Mouse (Mus musculus) T-cell, adult 2 months (primary cell): ENCODE measurements around the gene Hoxa1.

Source experiments
- DNase-seq: peaks from one replicate; pipeline ENCODE4 v3.0.0; 2022; ENCODE audit warnings: low spot score

The Hoxa1 gene

DNA sequence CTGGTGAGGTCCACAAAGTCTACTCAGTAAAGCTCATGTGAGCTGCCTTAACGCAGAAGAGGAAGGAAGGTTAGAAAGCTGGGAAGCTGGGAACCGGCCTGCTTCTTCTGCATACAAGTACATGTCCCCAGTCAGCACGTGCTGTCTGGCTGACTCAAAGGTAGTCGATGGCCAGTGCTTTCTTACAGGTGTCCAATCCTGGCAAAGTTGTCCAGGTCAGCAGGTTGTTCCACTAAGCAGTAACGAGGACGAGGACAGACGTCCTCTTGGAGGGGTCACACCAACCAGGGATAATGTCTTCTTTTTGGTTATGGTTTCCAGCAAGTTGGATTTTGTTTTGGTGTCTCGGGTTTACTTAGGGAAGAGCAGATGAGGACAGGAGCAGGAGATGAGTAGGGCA is 31.8 kb upstream of the Hoxa1 start:
- no peak for DNase-seq

GRCm38 (mm10) chr6:52189172-52189591 is 31.1 kb upstream of the Hoxa1 start:
- DNase-seq: no peak

- no peak for DNase-seq
Measured at GRCm38 (mm10) chr6:52186500-52186899, 28.4 kb upstream of the Hoxa1 start.

DNA sequence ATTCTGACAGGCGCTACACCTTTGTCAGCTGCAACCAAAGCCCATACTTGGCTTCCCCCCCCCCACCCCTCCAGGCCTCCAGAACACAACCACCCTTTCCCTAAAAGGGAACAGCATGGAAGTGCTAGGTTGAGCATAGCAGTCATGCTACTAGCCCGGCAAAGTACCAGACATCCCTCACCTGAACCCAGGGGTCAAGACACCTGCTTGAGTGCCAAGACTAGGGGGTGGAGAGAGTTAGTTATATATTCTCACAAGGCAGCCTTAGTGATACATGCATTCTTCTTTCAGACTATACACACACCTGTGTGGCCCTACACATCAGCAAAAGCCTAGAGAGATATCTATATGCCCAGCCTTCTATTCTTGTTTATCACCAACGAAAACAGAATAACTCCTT is 27.7 kb upstream of the Hoxa1 start:
- no peak for DNase-seq

- DNase-seq: no peak
Measured at GRCm38 (mm10) chr6:52185222-52185621, 27.1 kb upstream of the Hoxa1 start.

DNA sequence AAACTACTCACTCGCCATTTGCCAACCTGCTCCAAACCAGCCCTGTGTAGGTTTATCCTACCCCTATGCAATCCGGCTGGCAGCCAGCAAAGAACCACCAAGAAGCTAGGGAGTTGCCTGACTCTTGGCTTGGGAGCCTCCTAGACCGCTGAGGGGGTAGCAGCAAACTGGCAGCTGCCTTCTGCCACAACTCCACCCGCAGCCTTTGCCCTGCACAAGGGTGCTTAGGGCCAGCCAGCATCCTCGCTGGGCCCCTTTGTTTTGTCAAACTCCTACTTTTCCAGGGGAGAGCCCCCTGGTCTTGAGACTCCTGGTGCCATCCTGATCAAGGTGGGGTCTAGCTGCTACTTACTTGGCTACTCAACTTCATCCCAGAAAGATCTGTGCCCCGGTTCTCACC is 26.6 kb upstream of the Hoxa1 start:
- no peak for DNase-seq

DNA sequence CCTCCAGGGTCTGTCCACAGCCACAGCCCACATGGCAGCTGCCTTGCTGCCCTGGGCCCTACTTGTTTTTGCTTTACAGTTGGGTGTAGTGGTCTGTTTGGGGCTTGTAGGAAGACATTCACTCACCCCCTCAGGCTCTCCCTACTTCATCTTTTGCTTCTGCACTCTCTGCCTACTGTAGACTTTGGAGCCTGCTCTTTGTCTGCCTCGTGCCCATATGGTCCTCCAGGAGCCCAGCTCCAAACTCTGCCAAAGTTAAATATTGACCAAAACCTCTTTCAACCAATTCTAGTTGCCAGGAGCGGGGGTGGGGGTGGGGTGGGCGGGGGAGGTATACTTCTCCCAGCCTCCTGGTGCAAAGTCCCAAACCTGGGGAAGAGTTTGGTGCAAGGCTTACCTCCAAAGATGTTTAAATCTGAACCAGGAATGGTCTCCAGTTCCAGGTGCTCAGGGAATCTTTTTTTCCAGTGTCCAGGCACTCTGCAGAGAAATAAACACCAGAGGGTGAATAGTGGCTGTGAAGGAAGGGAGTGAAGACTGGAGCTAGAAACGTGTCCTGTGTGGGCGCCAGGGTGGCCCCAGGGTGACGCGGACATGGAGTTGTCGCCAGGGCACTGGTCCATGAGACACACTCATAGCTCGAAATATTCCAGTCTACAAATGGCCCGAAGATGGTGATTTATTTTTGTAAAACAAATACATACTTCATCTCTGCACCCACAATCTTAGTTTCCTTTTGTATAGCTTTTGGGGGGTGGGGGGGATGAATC is 25.4 kb upstream of the Hoxa1 start:
- DNase-seq: no peak

GRCm38 (mm10) chr6:52182793-52183192 is 24.7 kb upstream of the Hoxa1 start:
- no peak for DNase-seq

DNA sequence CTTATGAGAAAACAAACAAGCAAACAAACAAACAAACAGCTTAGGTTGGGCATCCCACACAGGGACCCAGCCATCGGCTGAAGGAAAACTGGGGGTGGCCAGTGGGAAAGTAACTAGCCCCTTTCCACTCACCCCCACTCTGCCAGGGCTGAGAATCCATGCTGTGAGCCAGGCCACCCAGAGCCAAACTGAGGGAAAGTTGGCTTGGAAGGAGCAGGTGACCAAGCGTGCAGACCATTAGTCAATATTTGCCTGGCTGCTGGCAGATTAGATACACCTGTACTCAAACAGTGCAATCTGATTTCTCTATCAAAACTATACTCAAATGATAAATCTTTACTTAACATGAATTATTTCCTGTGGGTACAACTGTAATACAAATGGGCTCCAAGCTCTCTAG is 23.9 kb upstream of the Hoxa1 start:
- DNase-seq: no peak

- no peak for DNase-seq
Measured at GRCm38 (mm10) chr6:52180726-52181125, 22.6 kb upstream of the Hoxa1 start.

DNA sequence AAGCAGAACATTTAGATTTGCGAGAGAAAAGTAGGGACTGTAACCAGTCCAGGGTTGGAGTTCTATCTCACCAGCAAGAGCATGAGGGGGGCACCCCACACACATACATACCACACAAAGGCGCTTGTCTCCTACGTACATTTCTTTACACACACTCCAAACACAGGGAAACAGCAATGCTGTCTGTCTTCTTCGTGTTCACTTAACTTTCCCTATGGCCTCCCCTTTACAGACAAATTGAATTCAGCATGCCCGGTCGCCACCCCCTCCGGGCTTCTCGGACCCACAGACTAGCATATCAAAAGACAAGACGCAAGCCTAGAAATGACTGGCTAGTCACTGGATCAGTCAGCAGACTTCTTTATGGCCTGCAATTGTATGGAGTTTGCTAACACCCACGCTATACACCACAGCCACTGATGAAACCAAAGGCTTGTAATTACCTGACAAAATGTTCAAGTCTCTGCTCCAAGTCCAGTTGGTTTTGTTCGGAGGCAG is 22.1 kb upstream of the Hoxa1 start:
- no peak for DNase-seq

DNA sequence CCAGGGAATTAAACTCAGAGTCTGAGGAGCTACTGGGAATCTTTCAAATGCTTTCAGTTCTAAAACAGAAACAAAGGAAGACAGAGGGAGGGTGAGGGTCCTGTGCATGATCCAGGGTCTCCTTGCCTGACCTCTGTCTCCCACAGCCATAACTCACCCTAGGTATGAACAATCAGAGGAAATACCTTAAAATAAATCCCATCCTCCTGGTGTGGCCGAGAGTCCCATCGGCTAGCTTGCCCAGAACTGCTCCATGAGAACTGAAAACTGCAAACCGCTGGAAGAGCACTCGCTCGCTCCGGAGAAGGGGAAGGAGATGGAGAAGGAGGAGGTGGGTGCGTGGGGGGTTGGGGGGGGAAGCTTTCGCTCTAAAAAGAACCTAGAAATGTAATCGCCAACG is 21.6 kb upstream of the Hoxa1 start:
- DNase-seq: no peak

DNA sequence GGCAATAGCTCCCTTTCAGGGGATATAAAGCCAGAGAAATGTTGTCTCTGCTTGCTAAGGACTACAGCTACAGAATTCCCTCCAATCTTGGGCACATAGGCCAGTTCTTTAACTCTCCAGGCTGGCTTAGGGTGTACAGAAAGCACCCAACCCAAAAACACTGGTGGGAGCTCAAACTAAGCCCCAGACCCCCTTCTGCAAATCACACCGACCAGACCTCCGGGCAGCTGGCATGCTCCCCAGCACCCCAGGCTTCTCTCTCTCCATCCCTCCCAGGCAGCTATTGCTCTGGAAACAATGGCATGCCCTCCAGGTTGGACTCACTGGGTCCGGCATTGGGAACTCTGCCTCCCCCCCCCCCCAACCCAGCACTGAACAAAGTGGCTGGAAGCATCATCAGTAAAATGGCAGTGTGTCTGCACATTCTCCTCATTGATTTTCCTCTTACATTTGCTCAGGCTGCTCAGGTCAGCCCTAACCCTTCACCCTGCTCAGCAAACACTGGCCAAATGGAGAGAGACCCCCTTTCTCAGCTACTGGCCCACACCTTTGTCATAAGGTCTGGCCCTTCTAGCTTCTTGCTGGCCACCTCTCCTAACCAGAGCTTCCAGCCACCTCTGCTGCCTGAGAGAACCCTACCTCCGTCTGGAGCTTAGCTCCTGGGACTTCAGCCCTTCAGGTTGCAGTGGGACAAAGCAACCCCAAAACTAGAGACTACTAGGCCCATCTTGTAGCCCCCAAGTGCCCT is 21.0 kb upstream of the Hoxa1 start:
- DNase-seq: no peak

- DNase-seq: no peak
Measured at GRCm38 (mm10) chr6:52177806-52178205, 19.7 kb upstream of the Hoxa1 start.

DNA sequence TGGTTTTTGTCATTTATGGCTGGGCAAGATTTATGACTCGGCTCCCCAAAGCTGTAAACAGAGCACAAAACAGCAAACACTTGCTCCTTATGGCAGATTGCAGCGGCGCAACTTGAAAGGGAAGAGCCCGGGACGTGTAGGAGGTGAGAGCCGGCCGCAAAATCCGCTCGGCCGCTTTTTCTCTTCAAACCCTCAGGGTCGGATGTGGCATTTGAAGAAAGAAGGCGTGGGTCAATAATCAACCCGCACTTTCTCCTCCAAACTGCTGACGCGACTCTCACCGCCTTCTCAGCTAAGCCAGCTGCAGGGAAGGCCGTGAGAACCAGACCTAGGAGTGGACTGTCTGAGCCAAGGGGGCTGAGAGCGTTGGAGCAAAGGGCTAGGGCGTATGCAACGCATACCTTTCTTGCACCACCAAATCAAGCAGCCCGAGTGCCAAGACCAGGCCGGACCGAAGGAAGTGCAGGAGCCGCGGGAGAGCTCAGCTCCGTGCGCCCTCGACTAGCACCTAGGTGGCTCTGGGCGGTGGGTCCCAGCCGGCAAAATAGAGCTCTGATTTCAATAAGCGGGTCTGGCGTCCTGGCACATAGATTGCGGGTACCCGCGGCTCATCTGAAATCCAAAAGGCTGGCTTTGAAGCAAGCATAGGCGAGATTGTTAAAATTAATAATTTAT is 19.1 kb upstream of the Hoxa1 start, which contains the start of gene 5730596B20Rik:
TSS of gene 5730596B20Rik (plus strand) at position 438 of the 675 bp plus-strand sequence.
- no peak for DNase-seq

- DNase-seq: no peak
Measured at GRCm38 (mm10) chr6:52176391-52176790, 18.3 kb upstream of the Hoxa1 start.

DNA sequence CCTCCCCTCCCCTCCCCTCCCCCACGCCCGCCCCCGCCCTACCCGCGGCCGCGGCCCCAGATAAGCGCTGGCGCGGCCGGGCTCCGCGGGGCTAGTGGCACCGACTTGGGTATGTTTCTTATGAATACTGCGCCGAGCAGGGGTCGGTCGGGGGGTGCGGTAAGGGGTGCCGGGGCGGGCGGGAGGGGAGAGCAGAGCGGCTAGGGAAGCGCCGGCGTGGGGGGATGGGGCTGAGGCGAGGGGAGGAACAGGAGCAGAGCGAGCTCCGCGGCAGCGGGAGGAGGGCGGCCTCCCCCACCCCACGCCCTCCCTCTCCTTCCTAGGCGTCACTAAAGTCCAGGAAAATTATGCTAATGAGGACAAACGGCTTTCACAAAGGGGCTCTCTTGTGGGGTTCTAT is 17.7 kb upstream of the Hoxa1 start:
- DNase-seq: no peak

GRCm38 (mm10) chr6:52174968-52175751 is 17.0 kb upstream of the Hoxa1 start:
- no peak for DNase-seq

DNA sequence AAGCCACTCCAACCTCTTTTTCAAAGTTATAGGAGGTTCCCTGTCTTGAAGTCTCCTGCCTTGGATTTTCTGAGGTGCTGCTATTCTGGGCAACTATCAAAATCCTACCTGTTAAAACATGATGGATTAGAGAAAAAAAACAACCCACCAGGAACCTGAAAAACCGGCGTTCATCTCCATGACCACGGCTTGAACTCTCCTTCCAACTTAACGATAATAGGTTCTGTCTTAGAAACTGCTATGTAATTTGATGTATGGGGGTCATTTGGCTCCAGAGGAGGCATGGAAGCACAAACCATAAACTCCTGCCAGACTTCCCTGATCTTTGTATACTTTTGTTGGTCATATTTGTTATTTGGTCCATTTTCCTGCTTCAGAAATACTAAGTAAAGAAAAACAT is 15.5 kb upstream of the Hoxa1 start:
- no peak for DNase-seq

DNA sequence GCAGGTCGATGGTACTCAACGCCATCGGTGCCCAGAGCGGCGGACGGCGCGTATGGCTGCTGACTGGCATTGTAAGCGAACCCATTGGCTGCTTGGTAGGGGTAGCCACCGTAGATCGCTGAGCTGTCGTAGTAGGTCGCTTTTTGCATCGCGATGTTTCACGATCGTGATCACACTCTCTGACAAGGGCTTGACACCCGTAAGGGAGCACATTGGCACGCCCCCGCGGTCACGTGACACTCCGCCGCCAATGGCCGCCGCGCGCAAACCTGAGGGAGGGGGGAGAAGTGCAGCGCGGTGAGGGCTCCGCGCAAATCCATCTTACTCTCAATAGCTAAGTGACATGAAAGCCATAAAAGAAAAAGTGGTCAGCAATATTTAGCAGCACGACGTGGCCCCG is 14.4 kb upstream of the Hoxa1 start:
- DNase-seq: no peak

DNA sequence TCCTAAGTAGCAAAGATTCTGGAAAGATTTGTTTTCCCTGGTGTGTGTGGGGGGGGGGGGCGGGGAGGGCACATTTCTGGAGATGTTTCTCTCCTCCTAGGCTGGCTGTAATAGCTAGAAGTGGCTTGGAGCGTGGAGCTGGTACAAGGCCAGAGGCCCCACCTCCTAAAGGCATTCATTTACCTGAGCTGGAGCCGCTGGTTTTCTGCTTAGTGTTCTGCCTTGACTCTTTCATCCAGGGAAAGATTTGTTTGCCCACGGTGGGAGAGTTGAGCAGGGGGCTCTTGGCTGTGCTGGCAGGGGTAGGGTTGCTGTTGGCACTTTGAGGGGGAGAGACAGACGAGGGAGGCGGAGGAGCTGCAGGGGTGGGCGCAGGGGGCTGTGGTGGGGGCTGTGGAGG is 13.8 kb upstream of the Hoxa1 start:
- no peak for DNase-seq

GRCm38 (mm10) chr6:52171331-52171730 is 13.2 kb upstream of the Hoxa1 start:
- DNase-seq: no peak
